Mouse (Mus musculus): ENCODE data around the gene Gabrg3. TPM values are rescaled to one million over a fixed set of nuclear protein-coding genes. Genes with fewer than 3 reads are reported as not detected.

The Gabrg3 gene
- total RNA-seq (2021), result 1 to 10 TPM; 1.2 to 9.1 TPM
- long read RNA-seq, experiment 1, result 0 reads
- long read RNA-seq, experiment 2, partial matches to known transcripts, result 0 of 1 reads
- long read RNA-seq, experiment 2, other reads (novel, unspliced or antisense), result 0 of 1 reads

GRCm38 (mm10) chr7:57386517-57387340, at the start of gene Gabrg3:
Gene Gabrg3, minus strand, starts transcription at chr7:57387188.
- peak; percentile 20 to 34 for DNase-seq (ENCODE audit: low spot score in 2 of 2)

- DNase-seq (ENCODE audit: low spot score in 2 of 2), result no peak
These were observed 35.7 kb upstream of the Gabrg3 start for GRCm38 (mm10) chr7:57422675-57423074.

- no peak for DNase-seq (ENCODE audit: low spot score in 2 of 2)
These were observed 34.1 kb upstream of the Gabrg3 start for GRCm38 (mm10) chr7:57421044-57421443.

- no peak for DNase-seq (ENCODE audit: low spot score in 2 of 2)
These were observed 32.4 kb upstream of the Gabrg3 start, which contains the start of gene Gabrb3 for GRCm38 (mm10) chr7:57419392-57419791. Gene Gabrb3, plus strand, starts transcription at chr7:57419692.

- no peak for DNase-seq (ENCODE audit: low spot score in 2 of 2)
These were observed 25.9 kb upstream of the Gabrg3 start for GRCm38 (mm10) chr7:57412896-57413295.

GRCm38 (mm10) chr7:57411163-57411562, 24.2 kb upstream of the Gabrg3 start:
- DNase-seq (ENCODE audit: low spot score in 2 of 2), result no peak

- DNase-seq (ENCODE audit: low spot score in 2 of 2), result no peak
These were observed 6.6 kb upstream of the Gabrg3 start for GRCm38 (mm10) chr7:57393551-57393950.

GRCm38 (mm10) chr7:57390046-57390445, 3.1 kb upstream of the Gabrg3 start:
- DNase-seq (ENCODE audit: low spot score in 2 of 2), result no peak

- no peak for DNase-seq (ENCODE audit: low spot score in 2 of 2)
These were observed 310 bp upstream of the Gabrg3 start for GRCm38 (mm10) chr7:57387341-57387654.

GRCm38 (mm10) chr7:57384112-57384511, 2.9 kb downstream of the Gabrg3 start:
- no peak for DNase-seq (ENCODE audit: low spot score in 2 of 2)

GRCm38 (mm10) chr7:57366013-57366390, 21.0 kb downstream of the Gabrg3 start:
- no peak for DNase-seq (ENCODE audit: low spot score in 2 of 2)

GRCm38 (mm10) chr7:57365134-57366012, 21.6 kb downstream of the Gabrg3 start:
- DNase-seq (ENCODE audit: low spot score in 2 of 2), result no peak

GRCm38 (mm10) chr7:57363812-57364211, 23.2 kb downstream of the Gabrg3 start:
- DNase-seq (ENCODE audit: low spot score in 2 of 2), result no peak

- peak in 1 of 2 experiments; percentile 44 for DNase-seq (ENCODE audit: low spot score in 2 of 2)
These were observed 29.0 kb downstream of the Gabrg3 start for GRCm38 (mm10) chr7:57357871-57358540.

GRCm38 (mm10) chr7:57356565-57357301, 30.3 kb downstream of the Gabrg3 start:
- no peak for DNase-seq (ENCODE audit: low spot score in 2 of 2)

- DNase-seq (ENCODE audit: low spot score in 2 of 2), result no peak
These were observed 38.2 kb downstream of the Gabrg3 start for GRCm38 (mm10) chr7:57348774-57349173.

GRCm38 (mm10) chr7:57341910-57342309, 45.1 kb downstream of the Gabrg3 start:
- DNase-seq (ENCODE audit: low spot score in 2 of 2), result no peak

- DNase-seq (ENCODE audit: low spot score in 2 of 2), result no peak
These were observed 55.8 kb downstream of the Gabrg3 start for GRCm38 (mm10) chr7:57331211-57331610.

GRCm38 (mm10) chr7:57330240-57330639, 56.7 kb downstream of the Gabrg3 start:
- no peak for DNase-seq (ENCODE audit: low spot score in 2 of 2)

GRCm38 (mm10) chr7:57324473-57324872, 62.5 kb downstream of the Gabrg3 start:
- DNase-seq (ENCODE audit: low spot score in 2 of 2), result no peak

GRCm38 (mm10) chr7:57322086-57322485, 64.9 kb downstream of the Gabrg3 start:
- no peak for DNase-seq (ENCODE audit: low spot score in 2 of 2)
